Mouse (Mus musculus) embryonic fibroblast, embryonic 13.5 days (primary cell): Measurements from ENCODE around the gene Hoxb13. TPM values are rescaled to one million over a fixed set of nuclear protein-coding genes. Genes with fewer than 3 reads are reported as not detected.

Experiments used
- H3K27ac ChIP-seq: 2 replicates; pipeline ENCODE4 v1.5.1; 2012; ENCODE audit warnings: low read length, control low read depth, inconsistent platforms; ENCODE audit not compliant: insufficient read depth
- H3K4me1 ChIP-seq: 2 replicates; pipeline ENCODE4 v1.6.1; 2011; ENCODE audit warnings: low read length; ENCODE audit not compliant: control insufficient read depth, insufficient read depth
- H3K4me3 ChIP-seq: 2 replicates; pipeline ENCODE4 v1.5.1; 2011; ENCODE audit warnings: mild to moderate bottlenecking, control low read depth, low read length; ENCODE audit not compliant: insufficient read depth
- CTCF ChIP-seq: IDR thresholded peaks from 2 replicates; pipeline ENCODE4 v1.5.1; 2011; ENCODE audit warnings: mild to moderate bottlenecking, control low read depth, low read length, moderate library complexity, borderline replicate concordance; ENCODE audit not compliant: insufficient read depth
- POLR2A ChIP-seq: IDR thresholded peaks from 2 replicates; pipeline ENCODE4 v1.6.1; 2011; ENCODE audit warnings: low read depth, mild to moderate bottlenecking, control low read depth, low read length, moderate library complexity
- polyA plus RNA-seq: library from polyadenylated mRNA; stranded (reverse); fragments of >200 nt; gene quantifications from 2 replicates; pipeline ENCODE4 v1.2.4, GENCODE M21; 2011; ENCODE audit warnings: low read depth; ENCODE audit not compliant: missing spikeins, insufficient read length

The Hoxb13 gene
- polyA plus RNA-seq, 1 experiment: not detected

- no peak overlapping the region for H3K27ac ChIP-seq
- no peaks in the 10 kb centered on the region for H3K4me1 ChIP-seq
- no peak overlapping the region for H3K4me3 ChIP-seq
- no peak for TF ChIP-seq CTCF
- no peak for TF ChIP-seq POLR2A
These were observed 4.2 kb upstream of the Hoxb13 start for GRCm38 (mm10) chr11:96189810-96190522.

GRCm38 (mm10) chr11:96191132-96191531, 3.0 kb upstream of the Hoxb13 start:
- Histone ChIP-seq H3K4me3 (no peak overlapping the region), H3K4me1 (no peaks in the 10 kb centered on the region), H3K27ac (no peak overlapping the region)
- TF ChIP-seq POLR2A (no peak), CTCF (no peak)

GRCm38 (mm10) chr11:96194401-96194710, 240 bp downstream of the Hoxb13 start:
- Histone ChIP-seq H3K4me1 (no peaks in the 10 kb centered on the region), H3K27ac (no peak overlapping the region), H3K4me3 (no peak overlapping the region; the same call in 1 of the 2 replicates)
- TF ChIP-seq POLR2A: no peak
- no peak for TF ChIP-seq CTCF

- H3K4me3 ChIP-seq: no peak overlapping the region
- TF ChIP-seq POLR2A: no peak
- no peak for TF ChIP-seq CTCF
- H3K4me1 ChIP-seq: no peaks in the 10 kb centered on the region
- H3K27ac ChIP-seq: no peak overlapping the region
These were observed 985 bp downstream of the Hoxb13 start for GRCm38 (mm10) chr11:96194961-96195640.

- TF ChIP-seq CTCF (no peak), POLR2A (no peak)
These were observed 1.7 kb downstream of the Hoxb13 start for GRCm38 (mm10) chr11:96195769-96196280.

GRCm38 (mm10) chr11:96198642-96199041, 4.5 kb downstream of the Hoxb13 start:
- Histone ChIP-seq H3K4me3 (no peak overlapping the region), H3K27ac (no peak overlapping the region), H3K4me1 (peaks cover 3% of the 10 kb centered on the region; the same call in 1 of the 2 replicates)
- TF ChIP-seq CTCF: no peak
- TF ChIP-seq POLR2A: no peak

More at GRCm38 (mm10) chr11:96195769-96196280, 1.7 kb downstream of the Hoxb13 start:
- no peak overlapping the region for H3K27ac ChIP-seq
- no peaks in the 10 kb centered on the region for H3K4me1 ChIP-seq
- H3K4me3 ChIP-seq: no peak overlapping the region

- no peak overlapping the region for H3K27ac ChIP-seq
- H3K4me1 ChIP-seq: peaks cover 3% of the 10 kb centered on the region; the same call in 1 of the 2 replicates
- TF ChIP-seq CTCF (no peak), POLR2A (no peak)
- H3K4me3 ChIP-seq: no peak overlapping the region
These were observed 5.3 kb downstream of the Hoxb13 start for GRCm38 (mm10) chr11:96199181-96200086.

GRCm38 (mm10) chr11:96200183-96200655, 6.1 kb downstream of the Hoxb13 start:
- no peak for TF ChIP-seq POLR2A
- no peak overlapping the region for H3K4me3 ChIP-seq
- H3K27ac ChIP-seq: no peak overlapping the region
- peaks cover 3% of the 10 kb centered on the region; the same call in 1 of the 2 replicates for H3K4me1 ChIP-seq

GRCm38 (mm10) chr11:96201741-96202140, 7.6 kb downstream of the Hoxb13 start:
- no peak overlapping the region for H3K27ac ChIP-seq

More at GRCm38 (mm10) chr11:96201741-96202140, 7.6 kb downstream of the Hoxb13 start:
- Histone ChIP-seq H3K4me3 (no peak overlapping the region), H3K4me1 (peaks cover 3% of the 10 kb centered on the region; the same call in 1 of the 2 replicates)
- TF ChIP-seq CTCF (no peak), POLR2A (no peak)
